Mouse (Mus musculus) limb, embryonic 13.5 days (tissue): ENCODE measurements around the gene Cyfip2. TPM values are rescaled to one million over a fixed set of nuclear protein-coding genes. Genes with fewer than 3 reads are reported as not detected.

Source experiments
- ATAC-seq: fragments of 200-750 bp; cut with Nextera tagmentation; 2 replicates; pipeline ENCODE4 v1.8.0; 2017; ENCODE audit warnings: low read depth, moderate number of reproducible peaks, moderate TSS enrichment; ENCODE audit not compliant: low FRiP score
- H3K27ac ChIP-seq: fragments of 300-500 bp; sonication (generic); 2 replicates; pipeline ENCODE4 v1.5.1; 2015; ENCODE audit warnings: inconsistent platforms, mild to moderate bottlenecking, moderate library complexity
- H3K27me3 ChIP-seq: fragments of 300-500 bp; sonication (generic); 2 replicates; pipeline ENCODE4 v1.6.1; 2015; ENCODE audit warnings: mild to moderate bottlenecking, inconsistent platforms
- H3K36me3 ChIP-seq: fragments of 300-500 bp; sonication (generic); 2 replicates; pipeline ENCODE4 v1.6.1; 2015; ENCODE audit warnings: inconsistent platforms, mild to moderate bottlenecking, moderate library complexity
- H3K4me1 ChIP-seq: fragments of 300-500 bp; sonication (generic); 2 replicates; pipeline ENCODE4 v1.6.1; 2015; ENCODE audit warnings: inconsistent platforms
- H3K4me2 ChIP-seq: fragments of 300-500 bp; sonication (generic); replicated peaks from 2 replicates; pipeline ENCODE4 v1.6.1; 2015; ENCODE audit warnings: inconsistent platforms, mild to moderate bottlenecking, moderate library complexity
- H3K4me3 ChIP-seq: fragments of 300-500 bp; sonication (generic); 2 replicates; pipeline ENCODE4 v1.5.1; 2015; ENCODE audit warnings: moderate library complexity, mild to moderate bottlenecking, inconsistent platforms
- H3K9ac ChIP-seq: fragments of 300-500 bp; sonication (generic); 2 replicates; pipeline ENCODE4 v1.6.1; 2015; ENCODE audit warnings: mild to moderate bottlenecking, inconsistent platforms
- H3K9me3 ChIP-seq: fragments of 300-500 bp; sonication (generic); 2 replicates; pipeline ENCODE4 v1.6.1; 2016; ENCODE audit warnings: inconsistent platforms
- WGBS: fragments of 180-500 bp; shearing (Covaris S2); methylation state at CpG from one replicate; pipeline ENCODE4 v1.1.7; 2015; 5-methylcytosine and 5-hydroxymethylcytosine counted together
- polyA plus RNA-seq: library from polyadenylated mRNA; unstranded; fragments of >200 nt; fragmentation: Nextera tagmentation; extraction: Ambion mirVana; gene quantifications from 2 replicates; pipeline ENCODE4 v1.2.1, GENCODE M21; 2015

The Cyfip2 gene
- polyA plus RNA-seq = 11.0 and 14.1 TPM in 2 replicates

DNA sequence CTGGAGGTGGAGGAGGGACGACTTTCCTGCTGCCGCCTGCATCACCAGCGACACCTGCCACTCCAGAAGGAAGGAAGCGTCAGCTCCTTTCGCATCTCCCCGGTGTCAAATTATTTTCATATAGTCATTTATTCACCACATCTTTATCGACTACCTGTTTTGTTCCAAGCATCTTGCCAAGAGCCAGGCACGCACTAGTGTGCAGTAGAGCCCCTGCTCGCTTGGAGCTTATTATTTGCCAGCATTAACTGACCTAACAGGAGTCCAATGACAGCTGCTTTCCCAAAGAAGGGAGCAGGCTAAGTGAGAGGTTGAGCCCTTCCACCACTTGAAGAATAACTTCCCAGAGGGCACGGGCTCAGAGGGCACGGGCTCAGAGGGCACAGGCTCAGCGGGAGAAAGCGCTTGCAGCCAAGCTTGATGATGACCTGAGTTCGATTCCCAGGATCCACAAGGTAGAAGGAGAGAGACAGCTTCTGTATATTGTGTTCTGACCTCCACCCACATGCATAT, at the start of gene Cyfip2:
Gene Cyfip2, minus strand, starts transcription at position 337 of the 513 bp plus-strand sequence.
- Histone ChIP-seq H3K27ac (no peak within 1 kb of the TSS), H3K4me3 (peak within 1 kb of the TSS; percentile 79), H3K9me3 (no peaks in the 10 kb centered on the region), H3K9ac (peak within 1 kb of the TSS; percentile 77), H3K27me3 (no peaks in the 10 kb centered on the region; the same call in 1 of the 2 replicates), H3K36me3 (no peaks in the 10 kb centered on the region), H3K4me2 (peak within 1 kb of the TSS; percentile 97), H3K4me1 (peaks cover 53% of the 10 kb centered on the region)
- 8% methylated on average over 14 of the region's 14 CpGs for WGBS
- 0 out of 2 replicates have a peak, but pooled peaks have one; percentile 24 for ATAC-seq

DNA sequence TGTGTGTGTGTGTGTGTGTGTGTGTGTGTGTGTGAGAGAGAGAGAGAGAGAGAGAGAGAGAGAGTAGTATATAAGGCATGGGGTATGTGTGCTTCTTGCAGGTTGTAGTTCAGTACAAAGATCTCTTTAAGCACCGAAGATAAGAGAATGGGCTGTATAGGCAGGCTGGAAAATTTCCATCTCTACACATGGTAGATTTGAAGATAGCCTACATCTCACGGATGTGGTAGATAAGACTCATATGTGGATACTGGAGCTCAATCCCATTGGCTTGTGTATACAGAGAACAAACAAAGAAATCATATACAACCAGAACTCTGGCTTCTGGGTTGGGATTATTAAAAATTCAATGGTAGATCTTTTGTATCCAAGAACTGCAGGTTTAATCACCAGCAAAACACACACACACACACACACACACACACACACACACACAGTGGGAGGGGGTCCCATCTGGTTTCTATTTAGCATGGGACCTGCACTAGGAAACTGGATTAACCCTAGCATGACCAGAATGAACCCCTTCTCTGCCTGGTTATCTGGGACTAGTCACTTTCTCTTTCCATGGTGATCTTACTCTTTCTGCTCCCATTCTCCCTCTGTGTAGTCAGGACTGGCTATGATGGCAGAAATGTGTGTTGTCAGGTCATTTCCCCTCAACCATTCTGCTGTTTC, 48.5 kb upstream of the Cyfip2 start:
- 43% methylated on average over 2 of the region's 2 CpGs for WGBS
- H3K4me2 ChIP-seq = no peak overlapping the region
- H3K36me3 ChIP-seq = no peaks in the 10 kb centered on the region
- H3K9me3 ChIP-seq = no peaks in the 10 kb centered on the region
- peak; percentile 48; the same call in 1 of the 2 replicates for ATAC-seq
- no peak overlapping the region for H3K9ac ChIP-seq
- H3K27me3 ChIP-seq = no peaks in the 10 kb centered on the region
- peak overlapping the region; percentile 55; the same call in 1 of the 2 replicates for H3K27ac ChIP-seq
- no peak overlapping the region for H3K4me3 ChIP-seq
- H3K4me1 ChIP-seq = peaks cover 23% of the 10 kb centered on the region

GRCm38 (mm10) chr11:46358369-46358768, 45.7 kb upstream of the Cyfip2 start:
- no peak overlapping the region for H3K4me2 ChIP-seq
- no peaks in the 10 kb centered on the region for H3K27me3 ChIP-seq
- no peak overlapping the region for H3K9ac ChIP-seq
- H3K9me3 ChIP-seq = no peaks in the 10 kb centered on the region
- 61% methylated on average over 1 of the region's 1 CpGs for WGBS
- H3K36me3 ChIP-seq = no peaks in the 10 kb centered on the region
- ATAC-seq = no peak
- no peak overlapping the region for H3K27ac ChIP-seq
- H3K4me3 ChIP-seq = no peak overlapping the region
- peaks cover 23% of the 10 kb centered on the region for H3K4me1 ChIP-seq

DNA sequence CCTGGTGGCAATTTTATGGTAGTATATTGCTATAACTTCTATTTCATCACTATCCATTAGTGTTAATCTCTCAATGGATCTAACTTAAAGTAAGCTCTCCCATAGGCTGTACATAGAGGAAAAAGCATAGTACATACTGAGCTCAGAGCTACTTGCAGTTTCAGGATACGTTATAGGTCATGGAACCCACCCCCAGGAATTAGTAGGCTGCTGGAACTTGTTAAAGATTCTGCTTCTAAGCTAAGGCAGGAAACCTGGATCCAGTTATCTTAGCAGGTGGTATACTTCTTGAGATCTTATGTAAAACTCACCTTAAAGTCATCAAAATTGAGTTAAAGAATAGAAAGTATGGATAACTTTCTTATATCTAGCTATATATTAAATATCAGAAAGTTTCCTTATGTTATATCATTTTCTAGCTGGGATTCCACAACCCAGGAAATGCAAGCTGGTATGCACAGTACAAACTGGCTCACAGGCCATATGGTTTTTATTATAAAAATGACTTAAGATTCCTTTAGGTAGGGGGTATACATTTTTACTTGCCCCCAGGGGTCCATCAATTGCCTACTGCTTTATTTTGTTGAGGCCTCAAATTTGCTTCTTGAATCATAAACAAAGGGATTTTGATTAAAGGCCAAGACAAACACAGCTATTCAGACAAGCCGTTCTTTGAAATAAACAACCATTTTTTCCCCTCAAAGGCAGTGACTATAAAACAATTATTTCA, 37.2 kb upstream of the Cyfip2 start:
- Histone ChIP-seq H3K27ac (no peak overlapping the region; the same call in 1 of the 2 replicates), H3K27me3 (no peaks in the 10 kb centered on the region), H3K36me3 (no peaks in the 10 kb centered on the region), H3K4me1 (peaks cover 35% of the 10 kb centered on the region), H3K9ac (no peak overlapping the region), H3K4me2 (no peak overlapping the region), H3K9me3 (no peaks in the 10 kb centered on the region), H3K4me3 (no peak overlapping the region)
- WGBS = 13% methylated on average over 2 of the region's 2 CpGs
- peak; percentile 89 for ATAC-seq

- Histone ChIP-seq H3K36me3 (no peaks in the 10 kb centered on the region), H3K27ac (no peak overlapping the region), H3K4me1 (peaks cover 41% of the 10 kb centered on the region), H3K27me3 (no peaks in the 10 kb centered on the region), H3K9me3 (no peaks in the 10 kb centered on the region), H3K4me2 (no peak overlapping the region), H3K9ac (no peak overlapping the region), H3K4me3 (no peak overlapping the region)
- no peak for ATAC-seq
- 81% methylated on average over 3 of the region's 3 CpGs for WGBS
These were observed 35.8 kb upstream of the Cyfip2 start for GRCm38 (mm10) chr11:46348416-46348815.

GRCm38 (mm10) chr11:46347756-46348155, 35.1 kb upstream of the Cyfip2 start:
- H3K27ac ChIP-seq = no peak overlapping the region
- H3K4me3 ChIP-seq = no peak overlapping the region
- no peak overlapping the region for H3K4me2 ChIP-seq
- ATAC-seq = no peak
- H3K9ac ChIP-seq = no peak overlapping the region
- 67% methylated on average over 5 of the region's 5 CpGs for WGBS
- H3K27me3 ChIP-seq = no peaks in the 10 kb centered on the region
- no peaks in the 10 kb centered on the region for H3K9me3 ChIP-seq
- H3K36me3 ChIP-seq = no peaks in the 10 kb centered on the region
- peaks cover 41% of the 10 kb centered on the region for H3K4me1 ChIP-seq

- H3K9me3 ChIP-seq = no peaks in the 10 kb centered on the region
- no peak overlapping the region for H3K9ac ChIP-seq
- no peak overlapping the region for H3K4me3 ChIP-seq
- no peak for ATAC-seq
- peaks cover 27% of the 10 kb centered on the region for H3K4me1 ChIP-seq
- H3K4me2 ChIP-seq = no peak overlapping the region
- no peaks in the 10 kb centered on the region for H3K27me3 ChIP-seq
- H3K36me3 ChIP-seq = no peaks in the 10 kb centered on the region
- H3K27ac ChIP-seq = no peak overlapping the region
- WGBS = 33% methylated on average over 5 of the region's 5 CpGs
These were observed 31.4 kb upstream of the Cyfip2 start for GRCm38 (mm10) chr11:46343886-46344546.

- Histone ChIP-seq H3K9me3 (no peaks in the 10 kb centered on the region), H3K4me1 (peaks cover 13% of the 10 kb centered on the region), H3K9ac (no peak overlapping the region), H3K4me2 (no peak overlapping the region), H3K27ac (no peak overlapping the region), H3K36me3 (no peaks in the 10 kb centered on the region), H3K27me3 (no peaks in the 10 kb centered on the region), H3K4me3 (no peak overlapping the region)
- 95% methylated on average over 4 of the region's 4 CpGs for WGBS
- ATAC-seq = no peak
These were observed 29.3 kb upstream of the Cyfip2 start for GRCm38 (mm10) chr11:46341960-46342359.

DNA sequence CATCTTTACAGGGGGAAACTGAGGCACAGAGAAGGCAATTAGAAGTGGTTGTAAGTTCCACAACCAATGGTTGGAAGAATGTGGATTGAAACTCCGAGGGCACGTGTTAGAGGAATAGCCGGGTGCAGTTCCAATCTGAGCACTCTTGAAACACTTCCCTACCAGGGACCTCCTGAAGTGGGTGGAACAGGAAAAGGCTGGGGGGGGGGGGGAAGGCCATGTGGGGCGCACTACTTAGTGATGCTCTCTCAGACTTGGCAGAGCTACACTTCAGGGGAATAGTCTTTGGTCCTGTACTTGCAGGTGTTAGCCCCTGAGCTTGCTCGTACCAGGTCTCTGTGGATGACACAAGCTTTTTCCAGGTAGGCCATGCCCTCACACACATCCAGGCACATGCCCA, 23.4 kb upstream of the Cyfip2 start:
- ATAC-seq = no peak
- H3K4me2 ChIP-seq = no peak overlapping the region
- no peaks in the 10 kb centered on the region for H3K27me3 ChIP-seq
- no peak overlapping the region for H3K27ac ChIP-seq
- no peaks in the 10 kb centered on the region for H3K36me3 ChIP-seq
- H3K9me3 ChIP-seq = no peaks in the 10 kb centered on the region
- no peak overlapping the region for H3K4me3 ChIP-seq
- H3K4me1 ChIP-seq = peaks cover 6% of the 10 kb centered on the region
- WGBS = 92% methylated on average over 5 of the region's 5 CpGs
- H3K9ac ChIP-seq = no peak overlapping the region

- Histone ChIP-seq H3K9me3 (no peaks in the 10 kb centered on the region), H3K9ac (no peak overlapping the region), H3K27ac (no peak overlapping the region), H3K4me3 (no peak overlapping the region), H3K27me3 (no peaks in the 10 kb centered on the region), H3K4me2 (no peak overlapping the region), H3K4me1 (peaks cover 2% of the 10 kb centered on the region; the same call in 1 of the 2 replicates), H3K36me3 (no peaks in the 10 kb centered on the region)
- ATAC-seq = no peak
- WGBS = 91% methylated on average over 8 of the region's 8 CpGs
These were observed 19.6 kb upstream of the Cyfip2 start for GRCm38 (mm10) chr11:46332217-46332616.

DNA sequence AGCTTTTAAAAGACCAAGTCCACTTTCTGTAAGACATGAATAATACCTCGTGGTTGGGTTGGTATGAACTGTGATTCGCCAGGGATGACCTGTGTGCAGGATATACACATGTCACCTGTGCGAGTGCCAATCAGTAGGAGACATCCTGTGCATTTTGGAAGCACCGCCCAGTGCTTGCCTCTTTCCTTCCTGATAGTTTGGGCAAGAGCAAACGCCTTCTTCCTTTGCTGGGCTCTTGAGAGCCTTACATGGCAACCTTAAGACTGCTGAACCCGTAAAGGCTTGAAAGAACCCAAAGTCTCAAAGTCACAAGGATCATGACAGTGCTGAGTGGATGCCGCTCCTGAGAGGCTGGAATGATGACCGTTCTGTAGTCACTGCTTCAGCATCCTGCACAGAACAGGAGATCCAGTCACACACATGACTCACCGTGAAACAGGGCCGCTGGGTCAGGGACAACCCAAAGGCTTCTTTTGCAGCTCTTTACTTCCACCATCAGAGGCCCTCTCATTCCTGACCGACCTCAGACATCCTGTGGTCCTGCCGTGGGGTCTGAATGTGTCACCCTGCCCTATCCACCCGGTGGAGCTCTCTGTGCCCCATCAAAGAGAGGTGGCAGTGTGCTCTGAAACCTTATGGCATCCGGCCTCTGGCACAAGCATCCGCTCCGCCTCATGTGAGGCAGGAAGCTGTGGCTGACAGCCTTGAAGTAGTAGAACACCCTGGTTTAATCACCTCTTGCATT, 13.8 kb upstream of the Cyfip2 start:
- Histone ChIP-seq H3K36me3 (no peaks in the 10 kb centered on the region), H3K9me3 (no peaks in the 10 kb centered on the region), H3K4me3 (no peak overlapping the region), H3K27me3 (no peaks in the 10 kb centered on the region), H3K4me1 (peaks cover 8% of the 10 kb centered on the region), H3K27ac (no peak overlapping the region), H3K4me2 (no peak overlapping the region), H3K9ac (no peak overlapping the region)
- no peak for ATAC-seq
- WGBS = 87% methylated on average over 16 of the region's 16 CpGs
